Mouse (Mus musculus): ENCODE measurements around the gene Lmf2. TPM values are rescaled to one million over a fixed set of nuclear protein-coding genes. Genes with fewer than 3 reads are reported as not detected.

Gene Lmf2
- 55.7 and 74.0 TPM in 2 replicates for polyA plus RNA-seq (2012; rRNA removed)
- 49.1 and 53.6 TPM in 2 replicates for polyA plus RNA-seq (2014; fragmentation: Nextera tagmentation; extraction: Ambion mirVana)

- H3K36me3 ChIP-seq (ENCODE audit: control insufficient read depth, insufficient read depth, low read length): peaks cover 46% of the 10 kb centered on the region
- no peaks in the 10 kb centered on the region for H3K27me3 ChIP-seq (ENCODE audit: control insufficient read depth, insufficient read depth, low read length)
- peak within 1 kb of the TSS; percentile 77 for H3K4me2 ChIP-seq (replicated peaks; ENCODE audit: low read depth, low read length, severe bottlenecking)
- DNase-seq (ENCODE audit: low spot score) (peak; percentile 95), ATAC-seq (ENCODE audit: low FRiP score, low read depth) (peak; percentile 94)
- no peaks in the 10 kb centered on the region for H3K9me3 ChIP-seq (ENCODE audit: control insufficient read depth, low read length)
- peak; percentile 51; the same call in 1 of the 2 replicates for TF ChIP-seq POLR2A (IDR thresholded peaks at IDR 0.05; ENCODE audit: borderline replicate concordance, extremely low read depth, insufficient read depth, insufficient read length)
- under 1% methylated on average over 60 of the region's 64 CpGs for WGBS
- H3K4me1 ChIP-seq (ENCODE audit: control insufficient read depth, insufficient read depth, low read length): peaks cover 18% of the 10 kb centered on the region
- H3K9ac ChIP-seq (ENCODE audit: low read depth, low read length, severe bottlenecking): peak within 1 kb of the TSS; percentile 83
- H3K4me3 ChIP-seq (replicated peaks; ENCODE audit: low read length): peak within 1 kb of the TSS; percentile 89
- H3K27ac ChIP-seq (replicated peaks; ENCODE audit: low read depth, low read length): peak within 1 kb of the TSS; percentile 89
Measured at GRCm38 (mm10) chr15:89355241-89356187, at the start of gene Lmf2, which contains the start of gene Ncaph2. Gene Lmf2, minus strand, starts transcription at chr15:89355659. Gene Ncaph2, plus strand, starts transcription at chr15:89355719.

GRCm38 (mm10) chr15:89404831-89405623 is 49.6 kb upstream of the Lmf2 start:
- DNase-seq (ENCODE audit: low spot score): no peak
- Histone ChIP-seq H3K36me3 (ENCODE audit: control insufficient read depth, insufficient read depth, low read length) (no peaks in the 10 kb centered on the region), H3K9ac (ENCODE audit: low read depth, low read length, severe bottlenecking) (no peak overlapping the region), H3K9me3 (ENCODE audit: control insufficient read depth, low read length) (no peaks in the 10 kb centered on the region), H3K27me3 (ENCODE audit: control insufficient read depth, insufficient read depth, low read length) (no peaks in the 10 kb centered on the region), H3K4me2 (replicated peaks; ENCODE audit: low read depth, low read length, severe bottlenecking) (no peak overlapping the region), H3K4me1 (ENCODE audit: control insufficient read depth, insufficient read depth, low read length) (no peaks in the 10 kb centered on the region), H3K4me3 (replicated peaks; ENCODE audit: low read length) (no peak overlapping the region), H3K27ac (replicated peaks; ENCODE audit: low read depth, low read length) (no peak overlapping the region)
- 76% methylated on average over 10 of the region's 10 CpGs for WGBS
- no peak for TF ChIP-seq POLR2A (IDR thresholded peaks at IDR 0.05; ENCODE audit: borderline replicate concordance, extremely low read depth, insufficient read depth, insufficient read length)
- ATAC-seq (ENCODE audit: low FRiP score, low read depth): no peak

- ATAC-seq (ENCODE audit: low FRiP score, low read depth): no peak
- WGBS: 85% methylated on average over 1 of the region's 1 CpGs
- H3K9ac ChIP-seq (ENCODE audit: low read depth, low read length, severe bottlenecking): no peak overlapping the region
Measured at GRCm38 (mm10) chr15:89402471-89402870, 47.0 kb upstream of the Lmf2 start.

DNA sequence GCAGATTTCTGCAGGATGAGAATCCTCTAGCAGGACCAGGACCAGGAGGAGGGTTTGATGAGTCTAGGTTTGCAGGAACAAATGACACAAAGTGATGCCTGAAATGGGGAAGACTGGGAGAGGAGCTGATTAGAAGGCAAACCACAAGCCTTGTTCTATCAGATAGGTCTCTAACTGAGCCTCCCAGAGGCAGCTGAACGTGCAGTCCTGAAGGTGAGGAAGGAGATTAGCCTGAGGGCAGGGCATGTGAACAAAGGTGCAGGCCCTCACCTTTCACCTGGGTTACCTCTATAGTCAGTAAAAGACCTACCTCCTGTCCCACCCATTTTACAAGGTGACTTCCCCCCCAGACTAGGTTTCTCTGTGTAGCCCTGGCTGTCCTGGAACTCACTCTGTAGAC is 44.3 kb upstream of the Lmf2 start:
- no peak overlapping the region for H3K27ac ChIP-seq (replicated peaks; ENCODE audit: low read depth, low read length)
- no peak for DNase-seq (ENCODE audit: low spot score)
- H3K9ac ChIP-seq (ENCODE audit: low read depth, low read length, severe bottlenecking): no peak overlapping the region
- H3K36me3 ChIP-seq (ENCODE audit: control insufficient read depth, insufficient read depth, low read length): no peaks in the 10 kb centered on the region
- WGBS: 30% methylated on average over 1 of the region's 1 CpGs
- no peak overlapping the region for H3K4me2 ChIP-seq (replicated peaks; ENCODE audit: low read depth, low read length, severe bottlenecking)
- ATAC-seq (ENCODE audit: low FRiP score, low read depth): no peak
- H3K27me3 ChIP-seq (ENCODE audit: control insufficient read depth, insufficient read depth, low read length): no peaks in the 10 kb centered on the region
- H3K9me3 ChIP-seq (ENCODE audit: control insufficient read depth, low read length): no peaks in the 10 kb centered on the region
- H3K4me3 ChIP-seq (replicated peaks; ENCODE audit: low read length): no peak overlapping the region
- TF ChIP-seq POLR2A (IDR thresholded peaks at IDR 0.05; ENCODE audit: borderline replicate concordance, extremely low read depth, insufficient read depth, insufficient read length): no peak
- H3K4me1 ChIP-seq (ENCODE audit: control insufficient read depth, insufficient read depth, low read length): no peaks in the 10 kb centered on the region

More at GRCm38 (mm10) chr15:89402471-89402870, 47.0 kb upstream of the Lmf2 start:
- DNase-seq (ENCODE audit: low spot score): no peak
- TF ChIP-seq POLR2A (IDR thresholded peaks at IDR 0.05; ENCODE audit: borderline replicate concordance, extremely low read depth, insufficient read depth, insufficient read length): no peak
- Histone ChIP-seq H3K27me3 (ENCODE audit: control insufficient read depth, insufficient read depth, low read length) (no peaks in the 10 kb centered on the region), H3K4me3 (replicated peaks; ENCODE audit: low read length) (no peak overlapping the region), H3K4me2 (replicated peaks; ENCODE audit: low read depth, low read length, severe bottlenecking) (no peak overlapping the region), H3K9me3 (ENCODE audit: control insufficient read depth, low read length) (no peaks in the 10 kb centered on the region), H3K36me3 (ENCODE audit: control insufficient read depth, insufficient read depth, low read length) (no peaks in the 10 kb centered on the region), H3K4me1 (ENCODE audit: control insufficient read depth, insufficient read depth, low read length) (no peaks in the 10 kb centered on the region), H3K27ac (replicated peaks; ENCODE audit: low read depth, low read length) (no peak overlapping the region)

- Histone ChIP-seq H3K4me2 (replicated peaks; ENCODE audit: low read depth, low read length, severe bottlenecking) (no peak overlapping the region), H3K9ac (ENCODE audit: low read depth, low read length, severe bottlenecking) (no peak overlapping the region), H3K4me3 (replicated peaks; ENCODE audit: low read length) (no peak overlapping the region), H3K27me3 (ENCODE audit: control insufficient read depth, insufficient read depth, low read length) (no peaks in the 10 kb centered on the region), H3K4me1 (ENCODE audit: control insufficient read depth, insufficient read depth, low read length) (no peaks in the 10 kb centered on the region), H3K36me3 (ENCODE audit: control insufficient read depth, insufficient read depth, low read length) (no peaks in the 10 kb centered on the region), H3K9me3 (ENCODE audit: control insufficient read depth, low read length) (no peaks in the 10 kb centered on the region), H3K27ac (replicated peaks; ENCODE audit: low read depth, low read length) (no peak overlapping the region)
- TF ChIP-seq POLR2A (IDR thresholded peaks at IDR 0.05; ENCODE audit: borderline replicate concordance, extremely low read depth, insufficient read depth, insufficient read length): no peak
- 74% methylated on average over 2 of the region's 2 CpGs for WGBS
- ATAC-seq (ENCODE audit: low FRiP score, low read depth) (no peak), DNase-seq (ENCODE audit: low spot score) (no peak)
Measured at GRCm38 (mm10) chr15:89398146-89398545, 42.7 kb upstream of the Lmf2 start.
